Mouse (Mus musculus): ENCODE measurements at regions not wholly inside any gene's neighbourhood (a gene's known extent, or its start where the extent isn't known, plus 50 kb on each side); places are given as distances from the start of the nearest gene placed in this dataset. TPM values are rescaled to one million over a fixed set of nuclear protein-coding genes. Genes with fewer than 3 reads are reported as not detected.

GRCm38 (mm10) chr14:109891151-109891895 is 863.6 kb downstream of the Slitrk6 start:
- 74% methylated on average over 3 of the region's 3 CpGs for WGBS

GRCm38 (mm10) chr14:109876950-109877663 is 877.8 kb downstream of the Slitrk6 start:
- no peak for ATAC-seq (ENCODE audit: low FRiP score, low TSS enrichment)
- 34% methylated on average over 1 of the region's 1 CpGs for WGBS

More at GRCm38 (mm10) chr14:109891151-109891895, 863.6 kb downstream of the Slitrk6 start:
- Histone ChIP-seq H3K9me3 (ENCODE audit: low read length) (no peaks in the 10 kb centered on the region), H3K4me3 (ENCODE audit: low read length) (no peak overlapping the region), H3K4me1 (ENCODE audit: insufficient read depth, low read length) (no peaks in the 10 kb centered on the region), H3K27ac (ENCODE audit: low read length) (no peak overlapping the region), H3K4me2 (replicated peaks; ENCODE audit: low read depth, low read length) (no peak overlapping the region), H3K27me3 (ENCODE audit: insufficient read depth, low read length) (no peaks in the 10 kb centered on the region), H3K9ac (replicated peaks; ENCODE audit: low read length) (no peak overlapping the region), H3K36me3 (ENCODE audit: insufficient read depth, low read length) (no peaks in the 10 kb centered on the region)
- no peak; the same call in 1 of the 2 replicates for ATAC-seq (ENCODE audit: low FRiP score, low TSS enrichment)

GRCm38 (mm10) chr14:109874230-109874629 is 880.7 kb downstream of the Slitrk6 start:
- Histone ChIP-seq H3K27me3 (ENCODE audit: insufficient read depth, low read length) (no peaks in the 10 kb centered on the region), H3K4me3 (ENCODE audit: low read length) (no peak overlapping the region), H3K4me2 (replicated peaks; ENCODE audit: low read depth, low read length) (no peak overlapping the region), H3K4me1 (ENCODE audit: insufficient read depth, low read length) (no peaks in the 10 kb centered on the region), H3K9ac (replicated peaks; ENCODE audit: low read length) (no peak overlapping the region), H3K36me3 (ENCODE audit: insufficient read depth, low read length) (no peaks in the 10 kb centered on the region), H3K9me3 (ENCODE audit: low read length) (no peaks in the 10 kb centered on the region), H3K27ac (ENCODE audit: low read length) (no peak overlapping the region)
- WGBS, result 11% methylated on average over 1 of the region's 1 CpGs
- no peak for ATAC-seq (ENCODE audit: low FRiP score, low TSS enrichment)

More at GRCm38 (mm10) chr14:109876950-109877663, 877.8 kb downstream of the Slitrk6 start:
- H3K9me3 ChIP-seq (ENCODE audit: low read length), result no peaks in the 10 kb centered on the region
- no peak overlapping the region for H3K4me2 ChIP-seq (replicated peaks; ENCODE audit: low read depth, low read length)
- no peaks in the 10 kb centered on the region for H3K4me1 ChIP-seq (ENCODE audit: insufficient read depth, low read length)
- H3K9ac ChIP-seq (replicated peaks; ENCODE audit: low read length), result no peak overlapping the region
- H3K27me3 ChIP-seq (ENCODE audit: insufficient read depth, low read length), result no peaks in the 10 kb centered on the region
- H3K4me3 ChIP-seq (ENCODE audit: low read length), result no peak overlapping the region
- no peaks in the 10 kb centered on the region for H3K36me3 ChIP-seq (ENCODE audit: insufficient read depth, low read length)
- no peak overlapping the region for H3K27ac ChIP-seq (ENCODE audit: low read length)

- 44% methylated on average over 6 of the region's 6 CpGs for WGBS
- Histone ChIP-seq H3K9ac (replicated peaks; ENCODE audit: low read length) (no peak overlapping the region), H3K36me3 (ENCODE audit: insufficient read depth, low read length) (no peaks in the 10 kb centered on the region), H3K4me1 (ENCODE audit: insufficient read depth, low read length) (no peaks in the 10 kb centered on the region), H3K9me3 (ENCODE audit: low read length) (no peaks in the 10 kb centered on the region), H3K27ac (ENCODE audit: low read length) (no peak overlapping the region), H3K27me3 (ENCODE audit: insufficient read depth, low read length) (no peaks in the 10 kb centered on the region), H3K4me3 (ENCODE audit: low read length) (no peak overlapping the region), H3K4me2 (replicated peaks; ENCODE audit: low read depth, low read length) (no peak overlapping the region)
- ATAC-seq (ENCODE audit: low FRiP score, low TSS enrichment), result no peak; the same call in 1 of the 2 replicates
Observed at GRCm38 (mm10) chr14:109840354-109841104, 914.4 kb downstream of the Slitrk6 start.

GRCm38 (mm10) chr14:109802522-109803126 is 888.7 kb upstream of the Slitrk1 start:
- WGBS, result 54% methylated on average over 3 of the region's 3 CpGs
- Histone ChIP-seq H3K4me2 (replicated peaks; ENCODE audit: low read depth, low read length) (no peak overlapping the region), H3K27me3 (ENCODE audit: insufficient read depth, low read length) (no peaks in the 10 kb centered on the region), H3K9ac (replicated peaks; ENCODE audit: low read length) (no peak overlapping the region), H3K36me3 (ENCODE audit: insufficient read depth, low read length) (no peaks in the 10 kb centered on the region), H3K27ac (ENCODE audit: low read length) (no peak overlapping the region), H3K4me1 (ENCODE audit: insufficient read depth, low read length) (no peaks in the 10 kb centered on the region), H3K4me3 (ENCODE audit: low read length) (no peak overlapping the region), H3K9me3 (ENCODE audit: low read length) (no peaks in the 10 kb centered on the region)
- no peak for ATAC-seq (ENCODE audit: low FRiP score, low TSS enrichment)

- Histone ChIP-seq H3K4me1 (ENCODE audit: insufficient read depth, low read length) (no peaks in the 10 kb centered on the region), H3K27me3 (ENCODE audit: insufficient read depth, low read length) (no peaks in the 10 kb centered on the region), H3K4me2 (replicated peaks; ENCODE audit: low read depth, low read length) (no peak overlapping the region), H3K4me3 (ENCODE audit: low read length) (no peak overlapping the region), H3K9me3 (ENCODE audit: low read length) (no peaks in the 10 kb centered on the region), H3K27ac (ENCODE audit: low read length) (no peak overlapping the region), H3K36me3 (ENCODE audit: insufficient read depth, low read length) (no peaks in the 10 kb centered on the region), H3K9ac (replicated peaks; ENCODE audit: low read length) (no peak overlapping the region)
- WGBS, result 81% methylated on average over 1 of the region's 1 CpGs
- no peak for ATAC-seq (ENCODE audit: low FRiP score, low TSS enrichment)
Observed at GRCm38 (mm10) chr14:109772246-109772645, 858.3 kb upstream of the Slitrk1 start.

- 90% methylated on average over 1 of the region's 1 CpGs for WGBS
- ATAC-seq (ENCODE audit: low FRiP score, low TSS enrichment), result no peak
- no peak overlapping the region for H3K9ac ChIP-seq (replicated peaks; ENCODE audit: low read length)
- H3K36me3 ChIP-seq (ENCODE audit: insufficient read depth, low read length), result no peaks in the 10 kb centered on the region
- H3K27ac ChIP-seq (ENCODE audit: low read length), result no peak overlapping the region
- H3K27me3 ChIP-seq (ENCODE audit: insufficient read depth, low read length), result no peaks in the 10 kb centered on the region
- no peaks in the 10 kb centered on the region for H3K9me3 ChIP-seq (ENCODE audit: low read length)
- no peak overlapping the region for H3K4me2 ChIP-seq (replicated peaks; ENCODE audit: low read depth, low read length)
- no peaks in the 10 kb centered on the region for H3K4me1 ChIP-seq (ENCODE audit: insufficient read depth, low read length)
- H3K4me3 ChIP-seq (ENCODE audit: low read length), result no peak overlapping the region
Observed at GRCm38 (mm10) chr14:109760892-109761291, 846.9 kb upstream of the Slitrk1 start.

Small RNA genes in the stretch of these regions (microRNA-seq; reads per million reads assigned to microRNA genes)
- gene Gm24369, result not detected
